Mouse (Mus musculus): Measurements from ENCODE around the gene Erich2. TPM values are rescaled to one million over a fixed set of nuclear protein-coding genes. Genes with fewer than 3 reads are reported as not detected.

Gene Erich2
- polyA plus RNA-seq, 1 experiment from 2014 or later: 1.2 TPM

GRCm38 (mm10) chr2:70563721-70564645 lies 55.4 kb downstream of the Erich2 start:
- H3K4me1 ChIP-seq: peaks cover 80% of the 10 kb centered on the region
- no peak for DNase-seq (ENCODE audit: low spot score)
- 0 out of 2 replicates have a peak overlapping the region, but pooled peaks have one; percentile 15 for H3K27ac ChIP-seq (replicated peaks)
- H3K4me3 ChIP-seq: peak overlapping the region; percentile 50
- H3K9me3 ChIP-seq: no peaks in the 10 kb centered on the region
- under 1% methylated on average over 38 of the region's 38 CpGs for WGBS
- H3K27me3 ChIP-seq (replicated peaks; ENCODE audit: low read depth, poor library complexity, severe bottlenecking): peaks cover 100% of the 10 kb centered on the region
- no peaks in the 10 kb centered on the region for H3K36me3 ChIP-seq (replicated peaks)

- H3K4me3 ChIP-seq: peak overlapping the region; percentile 50; the same call in 1 of the 2 replicates
- no peak overlapping the region for H3K27ac ChIP-seq (replicated peaks)
- H3K4me1 ChIP-seq: peaks cover 81% of the 10 kb centered on the region
- peaks cover 100% of the 10 kb centered on the region for H3K27me3 ChIP-seq (replicated peaks; ENCODE audit: low read depth, poor library complexity, severe bottlenecking)
- no peaks in the 10 kb centered on the region for H3K36me3 ChIP-seq (replicated peaks)
- DNase-seq (ENCODE audit: low spot score): peak; percentile 54
- no peaks in the 10 kb centered on the region for H3K9me3 ChIP-seq
- 2% methylated on average over 15 of the region's 15 CpGs for WGBS
These were observed 56.2 kb downstream of the Erich2 start for GRCm38 (mm10) chr2:70564646-70565315.

GRCm38 (mm10) chr2:70565651-70566602 lies 57.3 kb downstream of the Erich2 start:
- 2% methylated on average over 30 of the region's 30 CpGs for WGBS
- Histone ChIP-seq H3K36me3 (replicated peaks) (no peaks in the 10 kb centered on the region), H3K4me3 (peak overlapping the region; percentile 54), H3K9me3 (no peaks in the 10 kb centered on the region), H3K27me3 (replicated peaks; ENCODE audit: low read depth, poor library complexity, severe bottlenecking) (peaks cover 100% of the 10 kb centered on the region), H3K27ac (replicated peaks) (no peak overlapping the region), H3K4me1 (peaks cover 81% of the 10 kb centered on the region)
- DNase-seq (ENCODE audit: low spot score): peak; percentile 45

- peak; percentile 43 for DNase-seq (ENCODE audit: low spot score)
- 2% methylated on average over 18 of the region's 18 CpGs for WGBS
- peak overlapping the region; percentile 54 for H3K4me3 ChIP-seq
These were observed 58.0 kb downstream of the Erich2 start for GRCm38 (mm10) chr2:70566603-70566981.

GRCm38 (mm10) chr2:70567071-70567681 lies 58.6 kb downstream of the Erich2 start:
- Histone ChIP-seq H3K4me1 (peaks cover 70% of the 10 kb centered on the region), H3K4me3 (peak overlapping the region; percentile 54), H3K27me3 (replicated peaks; ENCODE audit: low read depth, poor library complexity, severe bottlenecking) (peaks cover 100% of the 10 kb centered on the region), H3K9me3 (no peaks in the 10 kb centered on the region), H3K36me3 (replicated peaks) (no peaks in the 10 kb centered on the region), H3K27ac (replicated peaks) (no peak overlapping the region)
- 2% methylated on average over 23 of the region's 23 CpGs for WGBS
- peak; percentile 76 for DNase-seq (ENCODE audit: low spot score)

More at GRCm38 (mm10) chr2:70566603-70566981, 58.0 kb downstream of the Erich2 start:
- Histone ChIP-seq H3K36me3 (replicated peaks) (no peaks in the 10 kb centered on the region), H3K9me3 (no peaks in the 10 kb centered on the region), H3K27me3 (replicated peaks; ENCODE audit: low read depth, poor library complexity, severe bottlenecking) (peaks cover 100% of the 10 kb centered on the region), H3K4me1 (peaks cover 75% of the 10 kb centered on the region), H3K27ac (replicated peaks) (no peak overlapping the region)

- peak overlapping the region; percentile 54 for H3K4me3 ChIP-seq
These were observed 59.1 kb downstream of the Erich2 start for GRCm38 (mm10) chr2:70567682-70568077.

GRCm38 (mm10) chr2:70568198-70568941 lies 59.8 kb downstream of the Erich2 start:
- Histone ChIP-seq H3K9me3 (no peaks in the 10 kb centered on the region), H3K4me3 (peak overlapping the region; percentile 54), H3K27ac (replicated peaks) (no peak overlapping the region), H3K36me3 (replicated peaks) (no peaks in the 10 kb centered on the region), H3K27me3 (replicated peaks; ENCODE audit: low read depth, poor library complexity, severe bottlenecking) (peaks cover 100% of the 10 kb centered on the region), H3K4me1 (peaks cover 58% of the 10 kb centered on the region)
- DNase-seq (ENCODE audit: low spot score): peak; percentile 49
- under 1% methylated on average over 34 of the region's 34 CpGs for WGBS

More at GRCm38 (mm10) chr2:70567682-70568077, 59.1 kb downstream of the Erich2 start:
- no peaks in the 10 kb centered on the region for H3K9me3 ChIP-seq
- WGBS: under 1% methylated on average over 12 of the region's 12 CpGs
- DNase-seq (ENCODE audit: low spot score): peak; percentile 42
- no peaks in the 10 kb centered on the region for H3K36me3 ChIP-seq (replicated peaks)
- no peak overlapping the region for H3K27ac ChIP-seq (replicated peaks)
- H3K27me3 ChIP-seq (replicated peaks; ENCODE audit: low read depth, poor library complexity, severe bottlenecking): peaks cover 100% of the 10 kb centered on the region
- peaks cover 64% of the 10 kb centered on the region for H3K4me1 ChIP-seq

GRCm38 (mm10) chr2:70571698-70572097 lies 63.1 kb downstream of the Erich2 start:
- Histone ChIP-seq H3K27me3 (replicated peaks; ENCODE audit: low read depth, poor library complexity, severe bottlenecking) (peaks cover 79% of the 10 kb centered on the region), H3K9me3 (no peaks in the 10 kb centered on the region), H3K36me3 (replicated peaks) (no peaks in the 10 kb centered on the region), H3K4me3 (no peak overlapping the region), H3K27ac (replicated peaks) (no peak overlapping the region), H3K4me1 (peaks cover 24% of the 10 kb centered on the region)
- 73% methylated on average over 4 of the region's 4 CpGs for WGBS
- no peak for DNase-seq (ENCODE audit: low spot score)

GRCm38 (mm10) chr2:70572251-70572650 lies 63.6 kb downstream of the Erich2 start:
- Histone ChIP-seq H3K27ac (replicated peaks) (no peak overlapping the region), H3K27me3 (replicated peaks; ENCODE audit: low read depth, poor library complexity, severe bottlenecking) (peaks cover 74% of the 10 kb centered on the region)

GRCm38 (mm10) chr2:70573544-70574210 lies 65.1 kb downstream of the Erich2 start:
- 77% methylated on average over 8 of the region's 8 CpGs for WGBS
- H3K27me3 ChIP-seq (replicated peaks; ENCODE audit: low read depth, poor library complexity, severe bottlenecking): peaks cover 59% of the 10 kb centered on the region

More at GRCm38 (mm10) chr2:70572251-70572650, 63.6 kb downstream of the Erich2 start:
- DNase-seq (ENCODE audit: low spot score): no peak
- Histone ChIP-seq H3K36me3 (replicated peaks) (no peaks in the 10 kb centered on the region), H3K4me3 (no peak overlapping the region), H3K9me3 (no peaks in the 10 kb centered on the region), H3K4me1 (peaks cover 19% of the 10 kb centered on the region)
- WGBS: 53% methylated on average over 9 of the region's 9 CpGs

More at GRCm38 (mm10) chr2:70573544-70574210, 65.1 kb downstream of the Erich2 start:
- H3K36me3 ChIP-seq (replicated peaks): no peaks in the 10 kb centered on the region
- no peak overlapping the region for H3K27ac ChIP-seq (replicated peaks)
- H3K4me1 ChIP-seq: peaks cover 4% of the 10 kb centered on the region
- no peaks in the 10 kb centered on the region for H3K9me3 ChIP-seq
- no peak for DNase-seq (ENCODE audit: low spot score)
- no peak overlapping the region for H3K4me3 ChIP-seq
